Mouse (Mus musculus): Measurements from ENCODE around the gene Auh. TPM values are rescaled to one million over a fixed set of nuclear protein-coding genes. Genes with fewer than 3 reads are reported as not detected.

The Auh gene
- total and polyA plus RNA-seq, 3 experiments, result 14.7 to 19.5 TPM; not detected in 1

- no peak for TF ChIP-seq ETS1 (IDR thresholded peaks at IDR 0.05; ENCODE audit: low read depth, low read length)
- no peak for TF ChIP-seq JUND (IDR thresholded peaks at IDR 0.05; ENCODE audit: low read depth, low read length)
- TF ChIP-seq ZNF384 (IDR thresholded peaks at IDR 0.05; ENCODE audit: low read depth, low read length), result no peak
- TF ChIP-seq EP300 (IDR thresholded peaks at IDR 0.05; ENCODE audit: low read depth in 1 of 2, low read length in 2 of 2), result no peak
- no peak for TF ChIP-seq RAD21 (IDR thresholded peaks at IDR 0.05; ENCODE audit: low read depth, low read length)
- TF ChIP-seq UBTF (IDR thresholded peaks at IDR 0.05; ENCODE audit: borderline replicate concordance, insufficient read depth, low read depth, low read length), result no peak
- no peak for TF ChIP-seq GABPA (IDR thresholded peaks at IDR 0.05; ENCODE audit: low read depth, low read length)
- TF ChIP-seq TCF12 (IDR thresholded peaks at IDR 0.05; ENCODE audit: low read depth, low read length), result no peak
- TF ChIP-seq MXI1 (IDR thresholded peaks at IDR 0.05; ENCODE audit: low read depth, low read length), result no peak
- TF ChIP-seq NRF1 (IDR thresholded peaks at IDR 0.05; ENCODE audit: insufficient read depth, low read depth, low read length, poor library complexity, severe bottlenecking), result no peak
- TF ChIP-seq POLR2A (IDR thresholded peaks at IDR 0.05; ENCODE audit: control insufficient read depth in 1 of 2, insufficient read depth in 1 of 2, low read depth in 1 of 2, low read length in 2 of 2, poor library complexity in 1 of 2), result no peak
- TF ChIP-seq TAL1 (IDR thresholded peaks at IDR 0.05; ENCODE audit: low read length), result no peak
- no peak for DNase-seq (ENCODE audit: low read depth, low spot score)
- H3K36me3 ChIP-seq (ENCODE audit: control insufficient read depth in 1 of 2, insufficient read depth in 2 of 2, low read length in 2 of 2), result no peaks in the 10 kb centered on the region
- no peak overlapping the region for H3K9ac ChIP-seq (ENCODE audit: control insufficient read depth, low read depth, low read length, poor library complexity, severe bottlenecking)
- H3K27ac ChIP-seq (ENCODE audit: control insufficient read depth, low read depth, low read length), result no peak overlapping the region
- H3K4me3 ChIP-seq (ENCODE audit: control insufficient read depth in 1 of 2, insufficient read depth in 1 of 2, low read depth in 2 of 2, low read length in 2 of 2), result no peak overlapping the region
- H3K79me2 ChIP-seq (ENCODE audit: control insufficient read depth, insufficient read depth, low read length, poor library complexity), result no peaks in the 10 kb centered on the region
- no peaks in the 10 kb centered on the region for H3K4me1 ChIP-seq (ENCODE audit: control insufficient read depth in 1 of 2, insufficient read depth in 2 of 2, low read length in 2 of 2)
- H3K27me3 ChIP-seq (ENCODE audit: control insufficient read depth in 1 of 2, insufficient read depth in 2 of 2, low read length in 2 of 2), result no peaks in the 10 kb centered on the region
- no peaks in the 10 kb centered on the region for H3K9me3 ChIP-seq (replicated peaks; ENCODE audit: insufficient read depth, low read length)
Observed at GRCm38 (mm10) chr13:52859065-52859820, 70.2 kb downstream of the Auh start.

- TF ChIP-seq POLR2A (IDR thresholded peaks at IDR 0.05; ENCODE audit: control insufficient read depth in 1 of 2, insufficient read depth in 1 of 2, low read depth in 1 of 2, low read length in 2 of 2, poor library complexity in 1 of 2) (no peak), MEF2A (IDR thresholded peaks at IDR 0.05; ENCODE audit: extremely low read depth, insufficient replicate concordance, low read depth, low read length, poor library complexity, severe bottlenecking) (no peak), TCF12 (IDR thresholded peaks at IDR 0.05; ENCODE audit: low read depth, low read length) (no peak), SMC3 (IDR thresholded peaks at IDR 0.05; ENCODE audit: low read depth, low read length) (no peak), TAL1 (IDR thresholded peaks at IDR 0.05; ENCODE audit: low read length) (no peak), BHLHE40 (IDR thresholded peaks at IDR 0.05; ENCODE audit: borderline replicate concordance, low read depth, low read length) (no peak)
- Histone ChIP-seq H3K79me2 (ENCODE audit: control insufficient read depth, insufficient read depth, low read length, poor library complexity) (no peaks in the 10 kb centered on the region), H3K9me3 (replicated peaks; ENCODE audit: insufficient read depth, low read length) (no peaks in the 10 kb centered on the region), H3K36me3 (ENCODE audit: control insufficient read depth in 1 of 2, insufficient read depth in 2 of 2, low read length in 2 of 2) (no peaks in the 10 kb centered on the region), H3K9ac (ENCODE audit: control insufficient read depth, low read depth, low read length, poor library complexity, severe bottlenecking) (no peak overlapping the region), H3K27me3 (ENCODE audit: control insufficient read depth in 1 of 2, insufficient read depth in 2 of 2, low read length in 2 of 2) (no peaks in the 10 kb centered on the region), H3K4me3 (ENCODE audit: control insufficient read depth in 1 of 2, insufficient read depth in 1 of 2, low read depth in 2 of 2, low read length in 2 of 2) (no peak overlapping the region), H3K4me1 (ENCODE audit: control insufficient read depth in 1 of 2, insufficient read depth in 2 of 2, low read length in 2 of 2) (no peaks in the 10 kb centered on the region), H3K27ac (ENCODE audit: control insufficient read depth, low read depth, low read length) (no peak overlapping the region)
- no peak for DNase-seq (ENCODE audit: low read depth, low spot score)
Observed at GRCm38 (mm10) chr13:52858373-52858772, 71.1 kb downstream of the Auh start.
